Mouse (Mus musculus) liver, postnatal 0 days (tissue): ENCODE results near the gene Sys1.
A peak's percentile ranks its signal among the peaks of the same experiment; 100 is the strongest.

Experiments used
- CTCF ChIP-seq: sonication (generic); IDR thresholded peaks from 2 replicates; pipeline ENCODE4 v1.5.1; 2016; ENCODE audit warnings: antibody characterized with exemption, low read depth
- EP300 ChIP-seq: IDR thresholded peaks from 2 replicates; pipeline ENCODE4 v1.6.1; 2016; ENCODE audit warnings: antibody characterized with exemption, low read depth, mild to moderate bottlenecking

DNA sequence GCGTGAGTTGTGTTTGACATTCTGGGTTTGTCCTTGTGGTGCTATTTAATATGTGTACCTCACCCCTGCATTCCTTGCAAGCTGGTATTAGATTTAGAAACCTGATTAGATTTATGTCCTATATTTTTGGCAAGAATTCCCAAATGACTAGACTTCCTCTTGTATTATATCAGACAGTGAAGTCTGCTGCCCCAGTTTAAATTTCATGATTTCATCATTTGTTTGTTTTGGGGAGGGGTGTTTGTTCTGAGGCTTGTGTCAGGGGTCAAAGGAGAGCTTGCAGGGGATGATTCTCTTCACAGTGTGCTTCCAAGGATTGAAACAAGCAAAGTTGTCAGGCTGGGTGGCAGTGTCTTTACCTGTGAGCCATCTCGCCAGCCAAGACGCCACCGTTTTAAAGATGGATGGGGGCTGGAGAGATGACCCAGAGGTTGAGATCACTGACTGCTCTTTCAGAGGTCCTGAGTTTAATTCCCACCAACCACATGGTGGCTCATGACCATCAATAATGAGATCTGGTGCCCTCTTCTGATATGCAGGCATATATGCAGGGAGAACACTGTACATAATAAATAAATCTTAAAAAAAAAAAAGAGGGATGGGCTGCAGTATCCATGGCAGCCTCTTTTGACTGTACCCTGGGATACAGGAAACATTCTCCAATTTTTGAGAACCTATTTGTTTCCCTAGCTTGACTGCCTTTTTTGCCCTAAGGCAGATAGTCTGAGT lies 49.0 kb downstream of the Sys1 start:
- peak; percentile 34 for TF ChIP-seq CTCF
- TF ChIP-seq EP300: peak; percentile 57; the same call in 1 of the 2 replicates
